Mouse (Mus musculus) kidney, postnatal 10 days (tissue): ENCODE measurements around the gene Zmiz2.
A peak's percentile ranks its signal among the peaks of the same experiment; 100 is the strongest.
"Not testable (repeated sequence)": the region's sequence is repeated elsewhere in the genome, so short reads cannot be mapped to it uniquely, and the experiment has no call there.

Experiments
- DNase-seq: peaks from one replicate; pipeline ENCODE4 v3.0.0; 2021; ENCODE audit warnings: mixed read lengths

The Zmiz2 gene

GRCm38 (mm10) chr11:6402515-6403510 is 13.9 kb downstream of the Zmiz2 start:
- DNase-seq, result peak; percentile 85

GRCm38 (mm10) chr11:6403830-6404405 is 15.0 kb downstream of the Zmiz2 start:
- no peak for DNase-seq

- DNase-seq, result peak; percentile 47
Observed at GRCm38 (mm10) chr11:6404699-6405566, 16.1 kb downstream of the Zmiz2 start.

- peak; percentile 79 for DNase-seq
Observed at GRCm38 (mm10) chr11:6405591-6406081, 16.8 kb downstream of the Zmiz2 start.

GRCm38 (mm10) chr11:6406251-6407161 is 17.6 kb downstream of the Zmiz2 start:
- DNase-seq, result peak; percentile 88

GRCm38 (mm10) chr11:6407162-6407621 is 18.3 kb downstream of the Zmiz2 start:
- no peak for DNase-seq

- peak; percentile 35 for DNase-seq
Observed at GRCm38 (mm10) chr11:6410050-6410602, 21.3 kb downstream of the Zmiz2 start.

GRCm38 (mm10) chr11:6410755-6411154 is 21.9 kb downstream of the Zmiz2 start:
- not testable (repeated sequence) for DNase-seq

- DNase-seq, result peak; percentile 90
Observed at GRCm38 (mm10) chr11:6411684-6412083, 22.8 kb downstream of the Zmiz2 start.

- DNase-seq, result no peak
Observed at GRCm38 (mm10) chr11:6413264-6413663, 24.4 kb downstream of the Zmiz2 start.

- DNase-seq, result peak; percentile 36
Observed at GRCm38 (mm10) chr11:6414751-6415550, 26.1 kb downstream of the Zmiz2 start, which contains the start of gene Ppia. Ppia (plus strand) TSS chr11:6415443.

GRCm38 (mm10) chr11:6415551-6416404 is 26.9 kb downstream of the Zmiz2 start:
- DNase-seq, result peak; percentile 99

GRCm38 (mm10) chr11:6416405-6417034 is 27.6 kb downstream of the Zmiz2 start:
- DNase-seq, result peak; percentile 90

- no peak for DNase-seq
Observed at GRCm38 (mm10) chr11:6417069-6417468, 28.2 kb downstream of the Zmiz2 start.

- no peak for DNase-seq
Observed at GRCm38 (mm10) chr11:6417490-6417889, 28.6 kb downstream of the Zmiz2 start.

GRCm38 (mm10) chr11:6418751-6419150 is 29.9 kb downstream of the Zmiz2 start:
- no peak for DNase-seq

GRCm38 (mm10) chr11:6419156-6419555 is 30.3 kb downstream of the Zmiz2 start:
- not testable (repeated sequence) for DNase-seq

- no peak for DNase-seq
Observed at GRCm38 (mm10) chr11:6420283-6420703, 31.4 kb downstream of the Zmiz2 start.
